Mouse (Mus musculus) spleen, adult 2 months (tissue): ENCODE measurements around the gene Zfp513. TPM values are rescaled to one million over a fixed set of nuclear protein-coding genes. Genes with fewer than 3 reads are reported as not detected.

Experiments used
- DNase-seq, 2 experiments: peaks; one replicate each; pipeline versions ENCODE4 v3.0.0 to v3.0.0-alpha.2; 2012 to 2021; ENCODE audit warnings: low spot score in 2 of 2, low read depth in 1 of 2
- H3K27ac ChIP-seq: fragments of 200-500 bp; 2 replicates; pipeline ENCODE4 v1.5.1; 2012; ENCODE audit warnings: low read length, inconsistent platforms; ENCODE audit not compliant: insufficient read depth
- H3K27me3 ChIP-seq: fragments of 200-500 bp; 2 replicates; pipeline ENCODE4 v1.6.1; 2012; ENCODE audit warnings: mild to moderate bottlenecking, moderate library complexity, low read length, inconsistent platforms; ENCODE audit not compliant: control insufficient read depth, insufficient read depth
- H3K36me3 ChIP-seq: fragments of 200-500 bp; 2 replicates; pipeline ENCODE4 v1.6.1; 2012; ENCODE audit warnings: mild to moderate bottlenecking, low read length, inconsistent platforms; ENCODE audit not compliant: control insufficient read depth, insufficient read depth
- H3K4me1 ChIP-seq: fragments of 200-500 bp; 2 replicates; pipeline ENCODE4 v1.6.1; 2011; ENCODE audit warnings: inconsistent platforms; ENCODE audit not compliant: control insufficient read depth, insufficient read depth, insufficient read length
- H3K4me3 ChIP-seq: fragments of 200-500 bp; 2 replicates; pipeline ENCODE4 v1.5.1; 2011; ENCODE audit warnings: mild to moderate bottlenecking, inconsistent platforms; ENCODE audit not compliant: insufficient read depth, insufficient read length; ENCODE audit errors: extremely low read depth
- CTCF ChIP-seq: fragments of 200-500 bp; IDR thresholded peaks from 2 replicates; pipeline ENCODE4 v1.5.1; 2011; ENCODE audit warnings: mild to moderate bottlenecking, inconsistent platforms; ENCODE audit not compliant: insufficient read depth, insufficient read length, insufficient replicate concordance; ENCODE audit errors: extremely low read depth
- POLR2A ChIP-seq: fragments of 200-500 bp; IDR thresholded peaks from 2 replicates; pipeline ENCODE4 v1.6.1; 2011; ENCODE audit warnings: low read depth, low read length, inconsistent platforms
- WGBS: fragments of 180-500 bp; shearing (Covaris S2); methylation state at CpG from one replicate; pipeline ENCODE4 v1.1.7; 2018; 5-methylcytosine and 5-hydroxymethylcytosine counted together
- polyA plus RNA-seq: library from polyadenylated mRNA; depleted of rRNA; stranded (reverse); fragments of >200 nt; gene quantifications from 2 replicates; pipeline ENCODE4 v1.2.3, GENCODE M21; 2012

Gene Zfp513
- polyA plus RNA-seq, 1 experiment: 49.3 TPM

- H3K4me3 ChIP-seq: no peak overlapping the region
Observed at GRCm38 (mm10) chr5:31200327-31200768, 1.8 kb downstream of the Zfp513 start.

GRCm38 (mm10) chr5:31199893-31200292 lies 2.2 kb downstream of the Zfp513 start:
- Histone ChIP-seq H3K4me3 (no peak overlapping the region), H3K36me3 (peaks cover 56% of the 10 kb centered on the region), H3K4me1 (peaks cover 11% of the 10 kb centered on the region), H3K27ac (no peak overlapping the region), H3K27me3 (no peaks in the 10 kb centered on the region)
- TF ChIP-seq CTCF (no peak), POLR2A (no peak)
- 87% methylated on average over 9 of the region's 9 CpGs for WGBS
- no peak for DNase-seq

More at GRCm38 (mm10) chr5:31200327-31200768, 1.8 kb downstream of the Zfp513 start:
- Histone ChIP-seq H3K27me3 (no peaks in the 10 kb centered on the region), H3K27ac (no peak overlapping the region), H3K4me1 (peaks cover 11% of the 10 kb centered on the region), H3K36me3 (peaks cover 54% of the 10 kb centered on the region)
- DNase-seq: no peak
- TF ChIP-seq CTCF (no peak), POLR2A (no peak)
- 90% methylated on average over 27 of the region's 27 CpGs for WGBS

GRCm38 (mm10) chr5:31199321-31199892 lies 2.7 kb downstream of the Zfp513 start:
- TF ChIP-seq CTCF (no peak), POLR2A (no peak)
- no peak overlapping the region for H3K27ac ChIP-seq
- H3K36me3 ChIP-seq: peaks cover 56% of the 10 kb centered on the region
- H3K4me1 ChIP-seq: peaks cover 11% of the 10 kb centered on the region
- no peak for DNase-seq
- WGBS: 95% methylated on average over 19 of the region's 19 CpGs
- H3K4me3 ChIP-seq: no peak overlapping the region
- no peaks in the 10 kb centered on the region for H3K27me3 ChIP-seq

GRCm38 (mm10) chr5:31198616-31199320 lies 3.3 kb downstream of the Zfp513 start:
- Histone ChIP-seq H3K27me3 (no peaks in the 10 kb centered on the region), H3K36me3 (peaks cover 53% of the 10 kb centered on the region), H3K4me1 (peaks cover 13% of the 10 kb centered on the region), H3K4me3 (no peak overlapping the region), H3K27ac (no peak overlapping the region)
- WGBS: 90% methylated on average over 5 of the region's 5 CpGs
- DNase-seq: no peak
- TF ChIP-seq CTCF (no peak), POLR2A (no peak)

GRCm38 (mm10) chr5:31198170-31198569 lies 3.9 kb downstream of the Zfp513 start:
- WGBS: 88% methylated on average over 9 of the region's 9 CpGs
- H3K27me3 ChIP-seq: no peaks in the 10 kb centered on the region
- peaks cover 14% of the 10 kb centered on the region for H3K4me1 ChIP-seq

DNA sequence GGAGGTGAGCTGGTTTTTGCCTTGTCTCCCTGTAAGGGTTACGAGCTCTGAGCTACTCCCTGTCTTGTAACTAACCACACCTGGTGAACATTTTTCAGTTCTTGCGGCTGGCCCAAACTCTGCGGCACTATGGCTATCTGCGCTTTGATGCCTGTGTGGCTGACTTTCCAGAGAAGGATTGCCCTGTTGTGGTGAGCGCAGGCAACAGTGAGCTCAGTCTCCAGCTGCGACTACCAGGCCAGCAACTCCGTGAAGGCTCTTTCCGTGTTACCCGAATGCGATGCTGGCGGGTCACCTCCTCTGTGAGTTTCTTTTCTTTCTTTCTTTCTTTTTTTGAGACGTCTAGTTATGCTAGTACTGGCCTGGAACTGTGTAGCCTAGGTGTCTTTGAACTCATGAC lies 5.0 kb downstream of the Zfp513 start:
- no peak overlapping the region for H3K27ac ChIP-seq
- no peak overlapping the region for H3K4me3 ChIP-seq
- H3K4me1 ChIP-seq: peaks cover 11% of the 10 kb centered on the region
- peaks cover 50% of the 10 kb centered on the region for H3K36me3 ChIP-seq
- TF ChIP-seq POLR2A: no peak
- TF ChIP-seq CTCF: no peak
- no peak for DNase-seq
- H3K27me3 ChIP-seq: no peaks in the 10 kb centered on the region
- WGBS: 90% methylated on average over 12 of the region's 12 CpGs

More at GRCm38 (mm10) chr5:31198170-31198569, 3.9 kb downstream of the Zfp513 start:
- Histone ChIP-seq H3K27ac (no peak overlapping the region), H3K4me3 (no peak overlapping the region), H3K36me3 (peaks cover 53% of the 10 kb centered on the region)
- TF ChIP-seq CTCF (no peak), POLR2A (no peak)
- no peak for DNase-seq

DNA sequence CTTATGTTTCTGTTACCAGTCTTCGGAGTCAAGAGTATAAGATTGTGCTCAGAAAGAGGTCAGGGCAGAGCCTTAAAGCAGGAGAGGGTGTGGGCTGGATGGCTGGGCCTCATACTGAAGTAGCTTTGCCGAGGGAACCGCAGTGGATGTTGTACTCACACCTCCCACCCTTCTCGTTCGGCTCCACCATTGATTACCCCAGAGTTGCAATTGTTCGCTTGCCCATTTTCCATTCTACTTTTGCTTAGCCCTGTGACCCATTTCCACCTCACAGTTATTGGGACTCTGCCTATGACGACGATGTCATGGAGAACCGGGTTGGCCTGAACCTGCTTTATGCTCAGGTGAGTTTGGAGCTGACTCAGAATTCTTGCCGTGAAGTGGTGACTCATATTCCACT lies 5.9 kb downstream of the Zfp513 start:
- no peak overlapping the region for H3K4me3 ChIP-seq
- DNase-seq: no peak
- H3K36me3 ChIP-seq: peaks cover 50% of the 10 kb centered on the region
- no peaks in the 10 kb centered on the region for H3K27me3 ChIP-seq
- WGBS: 95% methylated on average over 10 of the region's 10 CpGs
- TF ChIP-seq POLR2A: no peak
- no peak for TF ChIP-seq CTCF
- peaks cover 15% of the 10 kb centered on the region for H3K4me1 ChIP-seq
- H3K27ac ChIP-seq: no peak overlapping the region
